Comparison of ENCODE assay signal across 10 mouse cellular contexts in the genomic region with DNA sequence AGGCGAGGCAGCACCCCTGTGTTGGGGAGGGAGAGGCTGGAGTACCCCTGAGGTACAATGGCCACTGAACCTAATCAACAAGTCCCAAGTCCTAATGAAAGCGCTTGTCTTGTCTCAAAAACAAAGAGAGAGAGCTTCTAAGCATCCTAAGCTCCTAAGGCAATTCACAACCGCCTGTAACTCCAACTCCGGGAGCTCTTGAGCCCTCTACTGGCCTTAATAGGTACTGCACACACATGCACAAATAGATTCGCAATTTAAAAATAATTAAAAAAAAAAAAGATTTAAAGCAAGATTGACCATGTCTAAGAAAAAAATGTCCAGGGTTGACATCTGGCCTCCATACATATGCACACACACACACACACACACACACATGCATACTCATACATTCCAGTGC. TPM values are rescaled to one million over a fixed set of nuclear protein-coding genes. Genes with fewer than 3 reads are reported as not detected.
DNase-seq lines count a peak whose midpoint lies in the region; ATAC-seq and TF ChIP-seq lines count a peak whose summit lies in the region.
"Had no signal": no experiment of that assay in that cellular context is flagged by ENCODE, and none has a peak within 500 bp of the region (broad histone marks: within the 10 kb centered on the region; RNA-seq: fewer than 3 reads in every experiment).

No protein-coding gene starts in this region.

- no peak for DNase-seq in cerebellum, adult 2 months
- DNase-seq in cerebellum, adult 18-20 months: no peak
- peak in 1 of 3 experiments; percentile 9 for DNase-seq in liver, embryonic 14.5 days (ENCODE audit: low read depth in 3 of 3, low spot score in 3 of 3)
- peak; percentile 24 for DNase-seq in brain, adult 2 months (ENCODE audit: low read depth, low spot score)
- peak; percentile 41 for DNase-seq in mesoderm, embryonic 11.5 days (ENCODE audit: low read depth, low spot score)
- DNase-seq in adrenal gland, adult 2 months: no peak
- DNase-seq: kidney, postnatal 25 days had no signal

- TF ChIP-seq EP300 in liver, embryonic 14.5 days (IDR thresholded peaks at IDR 0.05; ENCODE audit: low read depth): no peak

- H3K27me3 ChIP-seq in cerebellum, adult 2 months (ENCODE audit: control insufficient read depth, insufficient read depth, low read length): no peaks in the 10 kb centered on the region
- no peaks in the 10 kb centered on the region for H3K27me3 ChIP-seq in liver, embryonic 14.5 days (ENCODE audit: control insufficient read depth, insufficient read depth, low read length)
- H3K27me3 ChIP-seq in liver, embryonic 12.5 days (replicated peaks): peaks cover 8% of the 10 kb centered on the region; the same call in 1 of the 2 replicates

- no peak overlapping the region for H3K9ac ChIP-seq in liver, embryonic 14.5 days (replicated peaks)
- no peak overlapping the region for H3K9ac ChIP-seq in liver, embryonic 12.5 days

- no peak overlapping the region for H3K4me3 ChIP-seq in cerebellum, adult 2 months (replicated peaks; ENCODE audit: insufficient read depth, low read depth, low read length)
- H3K4me3 ChIP-seq in liver, embryonic 14.5 days (ENCODE audit: insufficient read depth in 1 of 2, low read depth in 2 of 2, low read length in 2 of 2): no peak overlapping the region
- H3K4me3 ChIP-seq in liver, embryonic 12.5 days: no peak overlapping the region

- ATAC-seq in liver, embryonic 14.5 days (ENCODE audit: insufficient read depth): no peak
- ATAC-seq in liver, embryonic 12.5 days: no peak
- no peak for ATAC-seq in megakaryocyte progenitor cell, adult 5-6 weeks (replicated peaks; ENCODE audit: poor library complexity)

- H3K4me1 ChIP-seq in cerebellum, adult 2 months (ENCODE audit: control insufficient read depth, insufficient read depth, low read length): no peaks in the 10 kb centered on the region
- H3K4me1 ChIP-seq in liver, embryonic 14.5 days (replicated peaks; ENCODE audit: control insufficient read depth in 2 of 2, insufficient read depth in 2 of 2, low read length in 1 of 2): no peaks in the 10 kb centered on the region
- H3K4me1 ChIP-seq in liver, embryonic 12.5 days: no peaks in the 10 kb centered on the region

- 35% methylated on average over 5 of the region's 5 CpGs for WGBS in cerebellum, adult 2 months
- WGBS in liver, embryonic 14.5 days (ENCODE audit: insufficient replicate concordance): 24% methylated on average over 5 of the region's 5 CpGs
- 30% methylated on average over 5 of the region's 5 CpGs for WGBS in liver, embryonic 12.5 days (ENCODE audit: insufficient replicate concordance)

- no peak overlapping the region for H3K27ac ChIP-seq in cerebellum, adult 2 months (ENCODE audit: insufficient read depth, low read length)
- H3K27ac ChIP-seq in liver, embryonic 14.5 days: no peak overlapping the region
- no peak overlapping the region for H3K27ac ChIP-seq in liver, embryonic 12.5 days
- H3K27ac ChIP-seq: macrophage had no signal

- no peaks in the 10 kb centered on the region for H3K9me3 ChIP-seq in liver, embryonic 14.5 days (ENCODE audit: control insufficient read depth, low read length)
- H3K9me3 ChIP-seq in liver, embryonic 12.5 days (replicated peaks): no peaks in the 10 kb centered on the region

- TF ChIP-seq CTCF in cerebellum, adult 2 months (IDR thresholded peaks at IDR 0.05; ENCODE audit: borderline replicate concordance, insufficient read depth, low read depth, low read length): peak; percentile 31; the same call in 1 of the 2 replicates
- TF ChIP-seq CTCF in liver, embryonic 14.5 days (IDR thresholded peaks at IDR 0.05; ENCODE audit: low read depth): peak; percentile 65

- H3K36me3 ChIP-seq in liver, embryonic 14.5 days (replicated peaks; ENCODE audit: control insufficient read depth, insufficient read depth, low read depth): no peaks in the 10 kb centered on the region
- H3K36me3 ChIP-seq in liver, embryonic 12.5 days: no peaks in the 10 kb centered on the region

- no peak for TF ChIP-seq POLR2A in cerebellum, adult 2 months (IDR thresholded peaks at IDR 0.05; ENCODE audit: borderline replicate concordance, insufficient read depth, low read length)

- no peak overlapping the region for H3K4me2 ChIP-seq in liver, embryonic 14.5 days (ENCODE audit: low read depth)
- no peak overlapping the region for H3K4me2 ChIP-seq in liver, embryonic 12.5 days

RNA-seq across cellular contexts. Expression of gene Epx, which starts 8.2 kb away (rescaled TPM):
- polyA plus RNA-seq in cerebellum, adult 2 months (2012; rRNA removed): 1.4 and 3.0 TPM in 2 replicates
- 3.4 and 3.8 TPM in 2 replicates for polyA plus RNA-seq in liver, embryonic 14.5 days (2012; rRNA removed)
- 0.39 and 0.65 TPM in 2 replicates for polyA plus RNA-seq in liver, embryonic 14.5 days (2014; fragmentation: Nextera tagmentation; extraction: Ambion mirVana)
- 1.3 and 3.8 TPM in 2 replicates for polyA plus RNA-seq in liver, embryonic 12.5 days (2016; fragmentation: Nextera tagmentation; extraction: Ambion mirVana)
- 5.8 and 9.0 TPM in 2 replicates for total RNA-seq in megakaryocyte progenitor cell, adult 5-6 weeks (2015)
- 12.4 and 19.8 TPM in 2 replicates for total RNA-seq in megakaryocyte progenitor cell, adult 5-6 weeks (2017)
- not detected for total RNA-seq in adrenal gland, adult 2 months (2021)
- not detected in 2 replicates for polyA plus RNA-seq in adrenal gland, adult 2 months (2012; rRNA removed)
- polyA plus RNA-seq: macrophage had no signal

RNA-seq across cellular contexts. Expression of gene Olfr462, which starts 8.6 kb away (rescaled TPM):
- not detected in 2 replicates for polyA plus RNA-seq in cerebellum, adult 2 months (2012; rRNA removed)
- not detected in 2 replicates for polyA plus RNA-seq in liver, embryonic 14.5 days (2012; rRNA removed)
- not detected in 2 replicates for polyA plus RNA-seq in liver, embryonic 14.5 days (2014; fragmentation: Nextera tagmentation; extraction: Ambion mirVana)
- polyA plus RNA-seq in liver, embryonic 12.5 days (2016; fragmentation: Nextera tagmentation; extraction: Ambion mirVana): not detected in 2 replicates
- not detected in 2 replicates for total RNA-seq in megakaryocyte progenitor cell, adult 5-6 weeks (2015)
- not detected in 2 replicates for total RNA-seq in megakaryocyte progenitor cell, adult 5-6 weeks (2017)
- total RNA-seq in adrenal gland, adult 2 months (2021): not detected
- not detected in 2 replicates for polyA plus RNA-seq in adrenal gland, adult 2 months (2012; rRNA removed)
- polyA plus RNA-seq: macrophage had no signal

RNA-seq across cellular contexts. Expression of gene Olfr463, which starts 13.7 kb away (rescaled TPM):
- polyA plus RNA-seq in cerebellum, adult 2 months (2012; rRNA removed): not detected in 2 replicates
- not detected in 2 replicates for polyA plus RNA-seq in liver, embryonic 14.5 days (2012; rRNA removed)
- not detected in 2 replicates for polyA plus RNA-seq in liver, embryonic 14.5 days (2014; fragmentation: Nextera tagmentation; extraction: Ambion mirVana)
- not detected in 2 replicates for polyA plus RNA-seq in liver, embryonic 12.5 days (2016; fragmentation: Nextera tagmentation; extraction: Ambion mirVana)
- not detected in 2 replicates for total RNA-seq in megakaryocyte progenitor cell, adult 5-6 weeks (2015)
- not detected in 2 replicates for total RNA-seq in megakaryocyte progenitor cell, adult 5-6 weeks (2017)
- total RNA-seq in adrenal gland, adult 2 months (2021): not detected
- not detected in 2 replicates for polyA plus RNA-seq in adrenal gland, adult 2 months (2012; rRNA removed)
- polyA plus RNA-seq: macrophage had no signal

RNA-seq across cellular contexts. Expression of gene Mks1, which starts 30.5 kb away (rescaled TPM):
- 11.7 and 11.8 TPM in 2 replicates for polyA plus RNA-seq in cerebellum, adult 2 months (2012; rRNA removed)
- polyA plus RNA-seq in liver, embryonic 14.5 days (2012; rRNA removed): 2.0 and 2.3 TPM in 2 replicates
- 0.71 and 0.86 TPM in 2 replicates for polyA plus RNA-seq in liver, embryonic 14.5 days (2014; fragmentation: Nextera tagmentation; extraction: Ambion mirVana)
- polyA plus RNA-seq in liver, embryonic 12.5 days (2016; fragmentation: Nextera tagmentation; extraction: Ambion mirVana): 3.9 and 4.3 TPM in 2 replicates
- 3.0 and 4.7 TPM in 2 replicates for total RNA-seq in megakaryocyte progenitor cell, adult 5-6 weeks (2015)
- 5.5 and 6.0 TPM in 2 replicates for total RNA-seq in megakaryocyte progenitor cell, adult 5-6 weeks (2017)
- total RNA-seq in adrenal gland, adult 2 months (2021): 10 to 100 TPM in 1 of 2 experiments, 1 to 10 TPM in 1; 6.6 to 11.9 TPM
- 19.2 and 20.7 TPM in 2 replicates for polyA plus RNA-seq in adrenal gland, adult 2 months (2012; rRNA removed)

RNA-seq across cellular contexts. Expression of gene Olfr464, which starts 37.3 kb away (rescaled TPM):
- not detected in 2 replicates for polyA plus RNA-seq in cerebellum, adult 2 months (2012; rRNA removed)
- not detected in 2 replicates for polyA plus RNA-seq in liver, embryonic 14.5 days (2012; rRNA removed)
- polyA plus RNA-seq in liver, embryonic 14.5 days (2014; fragmentation: Nextera tagmentation; extraction: Ambion mirVana): not detected in 2 replicates
- polyA plus RNA-seq in liver, embryonic 12.5 days (2016; fragmentation: Nextera tagmentation; extraction: Ambion mirVana): not detected in 2 replicates
- not detected in 2 replicates for total RNA-seq in megakaryocyte progenitor cell, adult 5-6 weeks (2015)
- total RNA-seq in megakaryocyte progenitor cell, adult 5-6 weeks (2017): not detected in 2 replicates
- total RNA-seq in adrenal gland, adult 2 months (2021): not detected
- polyA plus RNA-seq in adrenal gland, adult 2 months (2012; rRNA removed): not detected in 2 replicates
- polyA plus RNA-seq: macrophage had no signal

Comparison
In these comparisons a context has a peak if more than half of its experiments do, and no peak if none do; other contexts are left out.
1. DNase-seq: peak in brain, adult 2 months (single experiment) and mesoderm, embryonic 11.5 days (single experiment); none in cerebellum, adult 2 months (0 of 2), cerebellum, adult 18-20 months (0 of 2) and adrenal gland, adult 2 months (single experiment).